Mouse (Mus musculus) heart, adult 2 months (tissue): ENCODE data around the gene Ints4.

ENCODE experiments used
- CTCF ChIP-seq: fragments of 200-600 bp; IDR thresholded peaks from 2 replicates; pipeline ENCODE4 v1.8.1; 2022; ENCODE audit warnings: antibody characterized with exemption, mild to moderate bottlenecking, moderate library complexity
- POLR2A ChIP-seq: fragments of 200-500 bp; IDR thresholded peaks from 2 replicates; pipeline ENCODE4 v1.6.1; 2011; ENCODE audit warnings: mild to moderate bottlenecking, low read depth, low read length, control low read depth; ENCODE audit not compliant: insufficient read depth

- no peak for TF ChIP-seq CTCF
- no peak for TF ChIP-seq POLR2A
Measured at GRCm38 (mm10) chr7:97473001-97473400, 7.8 kb upstream of the Ints4 start.
